Mouse (Mus musculus) frontal cortex, postnatal 10 days (tissue): ENCODE data around the gene Adk.

Experiments
- DNase-seq, 2 experiments: peaks; one replicate each; pipeline ENCODE4 v3.0.0; 2022; ENCODE audit warnings: low spot score in 2 of 2, mixed read lengths in 1 of 2

The Adk gene

GRCm38 (mm10) chr14:21344896-21345295 is 292.5 kb downstream of the Adk start:
- DNase-seq, result no peak

GRCm38 (mm10) chr14:21348611-21349260 is 296.4 kb downstream of the Adk start:
- DNase-seq, result no peak

- no peak for DNase-seq
These were observed 299.3 kb downstream of the Adk start for GRCm38 (mm10) chr14:21351646-21352045.

- DNase-seq, result no peak
These were observed 303.9 kb downstream of the Adk start for GRCm38 (mm10) chr14:21356286-21356685.

- no peak for DNase-seq
These were observed 307.0 kb downstream of the Adk start for GRCm38 (mm10) chr14:21359207-21359895.

- DNase-seq, result no peak
These were observed 307.6 kb downstream of the Adk start for GRCm38 (mm10) chr14:21359896-21360525.

- DNase-seq, result no peak
These were observed 314.7 kb downstream of the Adk start for GRCm38 (mm10) chr14:21367095-21367494.

- DNase-seq, result no peak
These were observed 316.2 kb downstream of the Adk start for GRCm38 (mm10) chr14:21368622-21369021.

- peak; percentile 72 to 79 for DNase-seq
These were observed 316.8 kb downstream of the Adk start for GRCm38 (mm10) chr14:21369127-21369526.

GRCm38 (mm10) chr14:21371946-21372345 is 319.6 kb downstream of the Adk start:
- DNase-seq, result no peak

- no peak for DNase-seq
These were observed 320.3 kb downstream of the Adk start for GRCm38 (mm10) chr14:21372689-21373088.

GRCm38 (mm10) chr14:21383701-21384428 is 331.5 kb downstream of the Adk start:
- no peak for DNase-seq

- no peak for DNase-seq
These were observed 347.1 kb downstream of the Adk start for GRCm38 (mm10) chr14:21399506-21399905.

- DNase-seq, result peak in 1 of 2 experiments; percentile 10
These were observed 349.8 kb downstream of the Adk start for GRCm38 (mm10) chr14:21402157-21402601.

GRCm38 (mm10) chr14:21402621-21403405 is 350.4 kb downstream of the Adk start:
- DNase-seq, result no peak

GRCm38 (mm10) chr14:21406946-21407345 is 354.6 kb downstream of the Adk start:
- no peak for DNase-seq

- no peak for DNase-seq
These were observed 356.5 kb downstream of the Adk start for GRCm38 (mm10) chr14:21408846-21409245.

- no peak for DNase-seq
These were observed 358.5 kb downstream of the Adk start for GRCm38 (mm10) chr14:21410769-21411477.

GRCm38 (mm10) chr14:21411524-21411923 is 359.1 kb downstream of the Adk start:
- no peak for DNase-seq

GRCm38 (mm10) chr14:21418332-21418731 is 366.0 kb downstream of the Adk start:
- DNase-seq, result no peak

- no peak for DNase-seq
These were observed 375.0 kb downstream of the Adk start for GRCm38 (mm10) chr14:21427369-21427768.
